Mouse (Mus musculus): ENCODE measurements around the gene Sec1.

Gene Sec1

DNA sequence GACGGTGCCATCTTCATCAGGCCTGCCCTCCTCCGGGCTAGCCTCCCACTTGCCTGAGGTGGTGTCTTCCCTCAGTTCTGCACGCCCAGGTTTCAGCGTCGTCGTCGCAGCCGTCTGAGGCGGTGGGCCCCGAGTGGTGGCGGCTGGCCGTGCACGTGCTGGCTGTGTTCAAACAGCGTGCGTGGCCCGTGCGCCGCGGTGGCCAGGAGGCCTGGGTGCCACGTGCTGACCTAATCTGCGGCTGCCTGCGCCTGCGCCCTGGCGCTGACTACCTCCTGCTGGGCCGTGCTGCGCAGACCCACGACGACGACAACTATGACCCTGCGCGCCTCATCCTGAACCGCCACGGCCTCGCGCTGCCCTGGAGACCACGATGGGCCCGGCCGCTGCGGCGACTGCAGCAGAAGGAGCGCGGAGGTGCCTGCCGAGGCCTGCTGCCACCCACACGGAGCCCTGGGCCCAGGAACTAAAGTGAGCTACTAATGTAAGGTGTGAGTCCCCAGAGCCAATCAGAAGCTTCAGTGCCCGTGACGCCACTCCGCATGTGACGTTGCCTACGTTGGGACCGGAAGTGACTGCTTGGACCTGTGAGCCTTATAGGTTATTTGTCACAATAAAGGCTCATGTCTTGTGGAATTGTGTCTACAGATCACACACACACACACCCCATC, at the start of gene Sec1:
Gene Sec1, minus strand, starts transcription at position 482 of the 671 bp plus-strand sequence.
- CTCF ChIA-PET: no interaction called here

GRCm38 (mm10) chr7:45742338-45742737, 48.1 kb upstream of the Sec1 start:
- CTCF ChIA-PET: interaction anchor here (0.7 to 3.9 kb wide), 2 partner anchors 59 to 647 kb away, joined by 4 to 25 read pairs; no protein-coding TSS in a partner anchor

DNA sequence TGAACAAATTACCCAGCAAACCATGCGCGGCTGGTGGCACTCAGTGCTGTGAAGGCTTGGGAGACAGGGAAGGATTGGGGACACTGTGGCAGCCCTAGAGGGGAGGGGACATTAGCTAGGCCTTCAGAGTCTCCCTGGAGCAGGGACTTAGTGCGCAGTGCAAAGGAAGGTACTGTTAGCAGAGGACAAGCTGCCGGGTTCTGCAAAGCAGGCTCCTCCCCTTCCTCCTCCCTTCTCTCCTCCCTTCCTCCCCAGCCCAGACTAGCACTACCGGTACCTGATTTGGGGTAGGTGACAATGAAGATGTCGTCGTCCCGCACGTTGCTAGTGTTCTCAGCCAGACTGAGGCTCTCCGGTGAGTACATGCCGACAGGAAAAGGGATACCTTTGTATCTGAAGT, 47.6 kb upstream of the Sec1 start:
- CTCF ChIA-PET: interaction anchor here (3.9 kb wide), 1 partner anchor 59 kb away, joined by 25 read pairs; no protein-coding TSS in a partner anchor

GRCm38 (mm10) chr7:45741308-45741707, 47.1 kb upstream of the Sec1 start:
- CTCF ChIA-PET: interaction anchor here (3.9 kb wide), 1 partner anchor 60 kb away, joined by 25 read pairs; no protein-coding TSS in a partner anchor

- CTCF ChIA-PET: interaction anchor here (0.5 to 3.9 kb wide), 4 partner anchors 10 to 440 kb away, joined by 3 to 25 read pairs (median 3); no protein-coding TSS in a partner anchor
Measured at GRCm38 (mm10) chr7:45739820-45740219, 45.6 kb upstream of the Sec1 start.

DNA sequence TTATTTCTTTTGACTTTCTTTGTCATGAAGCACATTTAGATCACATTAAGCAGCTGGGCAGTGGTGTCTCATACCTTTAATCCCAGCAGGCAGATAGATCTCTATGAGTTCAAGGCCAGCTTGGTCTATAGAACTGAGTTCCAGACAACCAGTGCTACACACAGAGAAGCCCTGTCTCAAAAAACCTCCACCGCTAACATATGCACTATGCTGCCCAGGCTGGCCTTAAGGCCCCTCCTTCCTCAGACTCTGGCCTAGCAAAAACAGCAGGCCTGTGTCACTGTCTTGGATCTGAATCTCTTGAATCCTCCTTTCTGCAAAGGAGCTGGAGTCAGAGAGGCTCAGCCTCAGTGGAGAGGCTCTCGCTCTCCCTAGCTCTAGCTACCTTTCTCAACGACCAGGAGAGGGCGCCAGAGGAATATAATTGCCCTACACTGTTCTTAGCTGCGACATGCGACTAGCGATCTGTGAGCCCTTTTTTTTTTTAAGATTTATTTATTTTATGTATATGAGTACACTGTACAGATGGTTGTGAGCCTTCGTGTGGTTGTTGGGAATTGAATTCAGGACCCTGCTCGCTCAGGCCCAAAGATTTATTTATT, 45.1 kb upstream of the Sec1 start:
- CTCF ChIA-PET: interaction anchor here (0.5 to 3.9 kb wide), 3 partner anchors 11 to 62 kb away, joined by 3 to 25 read pairs (median 3); no protein-coding TSS in a partner anchor

DNA sequence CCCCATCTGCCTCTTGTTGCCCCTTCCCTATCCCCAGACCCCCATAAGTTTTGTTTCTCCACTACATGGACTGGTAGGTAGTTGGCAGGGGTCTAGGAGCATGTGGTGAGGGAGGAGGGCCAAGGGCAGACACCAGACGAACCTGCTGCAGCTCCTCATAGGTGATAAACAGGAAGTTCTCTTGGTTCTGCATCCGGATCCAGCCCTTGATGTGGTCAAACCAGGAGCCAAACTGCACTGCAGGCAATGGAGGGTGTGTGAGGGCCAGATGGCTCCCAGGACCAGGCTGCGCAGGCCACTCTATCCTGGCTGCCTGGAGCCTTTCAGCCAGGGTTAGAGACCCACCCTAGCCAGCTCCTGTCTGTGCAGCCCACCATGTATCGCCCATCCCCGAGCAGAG, 39.3 kb upstream of the Sec1 start:
- CTCF ChIA-PET: no interaction called here

DNA sequence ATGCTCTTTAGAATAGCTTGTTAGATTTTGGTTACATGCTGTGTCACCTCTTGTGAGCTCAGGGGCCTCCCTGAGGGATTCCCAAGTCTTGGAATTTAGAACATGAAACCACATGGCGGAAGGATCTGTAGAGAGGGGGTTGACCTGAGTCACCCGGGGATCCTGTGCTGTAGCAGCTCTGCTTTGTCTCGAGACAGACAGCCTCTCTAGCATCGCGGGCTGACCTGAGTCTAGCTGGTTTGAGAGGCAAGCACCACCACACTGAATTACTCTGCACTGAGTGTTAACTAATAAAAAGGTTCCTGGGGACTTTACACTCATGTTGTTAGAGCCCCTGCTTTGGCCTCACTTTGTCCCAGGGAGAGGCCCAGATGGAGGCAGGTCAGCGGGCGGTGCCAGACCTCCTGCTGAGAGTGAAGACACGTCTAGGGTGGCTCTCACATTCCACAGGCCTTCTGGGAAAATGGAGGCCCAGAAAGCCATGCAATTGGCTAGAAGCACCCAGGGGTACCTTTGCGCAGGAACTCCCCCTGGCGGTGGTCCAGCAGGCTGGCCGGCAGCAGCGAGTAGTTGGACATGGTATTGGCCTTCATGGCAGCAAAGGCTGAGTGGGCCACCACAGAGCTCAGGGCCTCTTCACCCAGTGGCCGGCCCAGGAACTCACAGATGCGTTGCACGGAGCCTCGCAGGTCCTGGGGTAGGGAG, 36.7 kb upstream of the Sec1 start:
- CTCF ChIA-PET: no interaction called here

DNA sequence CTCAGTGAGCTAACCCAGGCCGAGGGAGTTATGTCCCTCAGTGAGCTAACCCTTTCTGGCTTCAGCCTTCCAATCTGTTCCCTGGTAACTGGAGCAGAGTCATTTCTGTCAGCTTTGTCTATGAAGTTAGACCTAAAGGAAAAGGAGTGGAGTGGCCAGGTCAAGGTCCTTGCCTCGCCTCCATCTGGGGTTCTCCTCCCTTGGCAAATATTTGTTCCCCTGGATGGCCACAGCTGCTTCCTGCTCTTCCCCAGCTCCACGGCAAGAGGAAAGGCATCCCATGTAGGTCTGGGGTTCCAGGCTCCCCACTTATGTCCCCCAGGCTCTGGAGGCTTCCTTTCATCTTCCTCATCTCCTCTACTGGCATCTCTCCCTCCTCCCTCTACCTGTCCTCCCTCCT, 33.4 kb upstream of the Sec1 start:
- CTCF ChIA-PET: no interaction called here

DNA sequence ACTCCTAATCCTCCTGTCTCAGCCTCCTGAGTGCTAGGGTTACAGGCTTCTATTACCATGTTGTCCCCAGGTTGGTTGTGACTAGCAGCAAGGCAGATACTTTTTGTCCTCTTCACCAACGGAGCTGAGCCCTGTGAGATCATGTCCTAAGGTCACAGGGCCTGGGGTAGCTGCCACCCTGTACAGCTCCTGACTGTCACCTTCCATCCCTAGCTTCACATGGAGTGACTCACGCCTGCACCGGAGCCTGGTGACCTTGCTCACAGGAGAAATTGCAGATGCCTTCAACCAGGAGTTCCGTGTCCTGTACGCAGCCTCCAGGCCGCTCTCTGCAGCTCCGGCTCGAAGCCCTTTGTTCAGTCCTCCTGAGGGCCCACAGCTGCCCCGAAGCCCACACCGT, 32.2 kb upstream of the Sec1 start:
- CTCF ChIA-PET: no interaction called here

GRCm38 (mm10) chr7:45725713-45726112, 31.5 kb upstream of the Sec1 start, which contains the start of gene Spaca4:
TSS of gene Spaca4 (minus strand) at chr7:45725813.
- CTCF ChIA-PET: interaction anchor here (0.6 kb wide), 1 partner anchor 210 kb away, joined by 6 read pairs; no protein-coding TSS in a partner anchor

GRCm38 (mm10) chr7:45725151-45725550, 30.9 kb upstream of the Sec1 start:
- CTCF ChIA-PET: interaction anchor here (0.6 kb wide), 1 partner anchor 211 kb away, joined by 6 read pairs; no protein-coding TSS in a partner anchor

- CTCF ChIA-PET: no interaction called here
Measured at GRCm38 (mm10) chr7:45723781-45724180, 29.6 kb upstream of the Sec1 start.

DNA sequence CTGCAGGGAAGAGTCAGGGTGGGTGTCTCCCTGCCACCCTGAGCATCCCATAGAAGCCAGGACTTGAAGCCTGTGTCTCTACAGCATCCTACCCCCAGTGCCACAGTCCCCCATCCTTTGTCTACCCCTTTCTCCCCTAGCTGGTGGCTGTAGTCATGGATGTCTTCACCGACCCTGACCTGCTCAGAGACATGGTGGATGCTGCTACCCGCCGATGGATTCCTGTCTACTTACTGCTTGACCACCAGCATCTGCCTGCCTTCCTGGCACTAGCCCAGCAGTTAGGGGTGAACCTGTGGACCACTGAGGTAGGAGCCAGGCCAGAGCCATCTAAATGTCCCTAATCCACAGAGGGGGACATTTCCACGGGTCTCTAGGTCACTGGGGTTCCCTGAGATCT, 29.1 kb upstream of the Sec1 start:
- CTCF ChIA-PET: no interaction called here

GRCm38 (mm10) chr7:45722348-45722713, 28.1 kb upstream of the Sec1 start:
- CTCF ChIA-PET: no interaction called here

GRCm38 (mm10) chr7:45721642-45722347, 27.6 kb upstream of the Sec1 start:
- CTCF ChIA-PET: no interaction called here

- CTCF ChIA-PET: no interaction called here
Measured at GRCm38 (mm10) chr7:45721234-45721571, 27.0 kb upstream of the Sec1 start.

GRCm38 (mm10) chr7:45720413-45721233, 26.4 kb upstream of the Sec1 start, which contains the start of gene Fam83e:
TSS of gene Fam83e (plus strand) at chr7:45721212.
- CTCF ChIA-PET: no interaction called here

- CTCF ChIA-PET: no interaction called here
Measured at GRCm38 (mm10) chr7:45719738-45720412, 25.7 kb upstream of the Sec1 start.

GRCm38 (mm10) chr7:45719180-45719579, 25.0 kb upstream of the Sec1 start:
- CTCF ChIA-PET: interaction anchor here (0.6 to 1.0 kb wide), 3 partner anchors 147 to 214 kb away, joined by 3 to 10 read pairs (median 3); no protein-coding TSS in a partner anchor

All from spleen, embryonic (tissue).